In genomic region chr17:26932839-26933398, GRCm38 (mm10) we compare ENCODE assay signal across 8 mouse cellular contexts. TPM values are rescaled to one million over a fixed set of nuclear protein-coding genes. Genes with fewer than 3 reads are reported as not detected.
DNase-seq lines count a peak whose midpoint lies in the region; ATAC-seq and TF ChIP-seq lines count a peak whose summit lies in the region.

Gene Phf1 (plus strand): TSS chr17:26933052.

- peak within 1 kb of the TSS; percentile 28 for H3ac ChIP-seq in C2C12 (ENCODE audit: control insufficient read depth, insufficient read length, low read depth)

- peak; percentile 85 for ATAC-seq in heart, embryonic 11.5 days (replicated peaks; ENCODE audit: insufficient number of reproducible peaks, low FRiP score, low TSS enrichment)
- ATAC-seq in kidney, embryonic 15.5 days (replicated peaks; ENCODE audit: low FRiP score), result peak; percentile 86
- peak; percentile 85 for ATAC-seq in limb, embryonic 15.5 days (ENCODE audit: insufficient number of reproducible peaks, low FRiP score, low TSS enrichment, low read depth)
- peak; percentile 76 for ATAC-seq in midbrain, postnatal 0 days (ENCODE audit: low FRiP score)

- H3K79me2 ChIP-seq in C2C12 (ENCODE audit: control insufficient read depth, insufficient read depth), result peaks cover 20% of the 10 kb centered on the region

- no peak for TF ChIP-seq CTCF in C2C12 (IDR thresholded peaks at IDR 0.05; ENCODE audit: control insufficient read depth, insufficient read depth, insufficient read length)
- no peak for TF ChIP-seq CTCF in midbrain, postnatal 0 days (IDR thresholded peaks at IDR 0.05)

- peak within 1 kb of the TSS; percentile 95 for H3K4me2 ChIP-seq in heart, embryonic 11.5 days
- H3K4me2 ChIP-seq in kidney, embryonic 15.5 days, result peak within 1 kb of the TSS; percentile 97
- peak within 1 kb of the TSS; percentile 89 for H3K4me2 ChIP-seq in limb, embryonic 15.5 days
- peak within 1 kb of the TSS; percentile 89 for H3K4me2 ChIP-seq in midbrain, postnatal 0 days (ENCODE audit: low read depth, low read length, poor library complexity, severe bottlenecking)

- WGBS in heart, embryonic 11.5 days (ENCODE audit: insufficient replicate concordance), result under 1% methylated on average over 33 of the region's 43 CpGs
- under 1% methylated on average over 43 of the region's 43 CpGs for WGBS in kidney, embryonic 15.5 days
- WGBS in limb, embryonic 15.5 days, result under 1% methylated on average over 31 of the region's 43 CpGs
- WGBS in midbrain, postnatal 0 days, result 1% methylated on average over 36 of the region's 43 CpGs

- peaks cover 13% of the 10 kb centered on the region for H3K79me3 ChIP-seq in C2C12 (ENCODE audit: low read depth)

- no peaks in the 10 kb centered on the region for H3K27me3 ChIP-seq in C2C12 (ENCODE audit: control insufficient read depth, insufficient read depth, insufficient read length)
- H3K27me3 ChIP-seq in erythroblast, embryonic 14.5 days (ENCODE audit: control insufficient read depth), result no peaks in the 10 kb centered on the region
- no peaks in the 10 kb centered on the region for H3K27me3 ChIP-seq in heart, embryonic 11.5 days (ENCODE audit: control insufficient read depth, insufficient read depth, low read length)
- no peaks in the 10 kb centered on the region for H3K27me3 ChIP-seq in kidney, embryonic 15.5 days
- H3K27me3 ChIP-seq in limb, embryonic 15.5 days, result no peaks in the 10 kb centered on the region
- H3K27me3 ChIP-seq in midbrain, postnatal 0 days (ENCODE audit: insufficient read depth, low read length), result no peaks in the 10 kb centered on the region

- H3K4me1 ChIP-seq in erythroblast, embryonic 14.5 days (ENCODE audit: control insufficient read depth), result peaks cover 41% of the 10 kb centered on the region
- peaks cover 15% of the 10 kb centered on the region for H3K4me1 ChIP-seq in heart, embryonic 11.5 days (ENCODE audit: control insufficient read depth, insufficient read depth, low read length)
- peaks cover 35% of the 10 kb centered on the region for H3K4me1 ChIP-seq in kidney, embryonic 15.5 days
- peaks cover 32% of the 10 kb centered on the region for H3K4me1 ChIP-seq in limb, embryonic 15.5 days
- H3K4me1 ChIP-seq in midbrain, postnatal 0 days (ENCODE audit: insufficient read depth, low read length), result no peaks in the 10 kb centered on the region; the same call in 1 of the 2 replicates

- H3K4me3 ChIP-seq in C2C12 (ENCODE audit: insufficient read depth, poor library complexity, severe bottlenecking), result peak within 1 kb of the TSS; percentile 40
- H3K4me3 ChIP-seq in erythroblast, embryonic 14.5 days (replicated peaks), result peak within 1 kb of the TSS; percentile 75
- H3K4me3 ChIP-seq in heart, embryonic 11.5 days (ENCODE audit: low read depth, low read length), result peak within 1 kb of the TSS; percentile 73
- H3K4me3 ChIP-seq in kidney, embryonic 15.5 days (replicated peaks), result peak within 1 kb of the TSS; percentile 75
- H3K4me3 ChIP-seq in limb, embryonic 15.5 days, result peak within 1 kb of the TSS; percentile 64
- peak within 1 kb of the TSS; percentile 86 for H3K4me3 ChIP-seq in midbrain, postnatal 0 days (ENCODE audit: low read depth, low read length)

- peak within 1 kb of the TSS; percentile 73 for H3K27ac ChIP-seq in heart, embryonic 11.5 days (ENCODE audit: low read depth, low read length)
- peak within 1 kb of the TSS; percentile 91 for H3K27ac ChIP-seq in kidney, embryonic 15.5 days
- peak within 1 kb of the TSS; percentile 95 for H3K27ac ChIP-seq in limb, embryonic 15.5 days
- peak within 1 kb of the TSS; percentile 89 for H3K27ac ChIP-seq in midbrain, postnatal 0 days (ENCODE audit: low read depth, low read length)

- peaks cover 54% of the 10 kb centered on the region for H3K36me3 ChIP-seq in C2C12 (ENCODE audit: control insufficient read depth, insufficient read depth)
- peaks cover 95% of the 10 kb centered on the region for H3K36me3 ChIP-seq in erythroblast, embryonic 14.5 days (ENCODE audit: control insufficient read depth)
- H3K36me3 ChIP-seq in heart, embryonic 11.5 days (ENCODE audit: control insufficient read depth, insufficient read depth, low read length), result peaks cover 15% of the 10 kb centered on the region
- H3K36me3 ChIP-seq in kidney, embryonic 15.5 days, result peaks cover 61% of the 10 kb centered on the region
- peaks cover 45% of the 10 kb centered on the region for H3K36me3 ChIP-seq in limb, embryonic 15.5 days
- peaks cover 19% of the 10 kb centered on the region for H3K36me3 ChIP-seq in midbrain, postnatal 0 days (ENCODE audit: insufficient read depth, low read length)

- no peaks in the 10 kb centered on the region for H3K9me3 ChIP-seq in erythroblast, embryonic 14.5 days (ENCODE audit: control insufficient read depth, low read length)
- H3K9me3 ChIP-seq in heart, embryonic 11.5 days (replicated peaks; ENCODE audit: control insufficient read depth, low read length), result no peaks in the 10 kb centered on the region
- no peaks in the 10 kb centered on the region for H3K9me3 ChIP-seq in kidney, embryonic 15.5 days (replicated peaks)
- no peaks in the 10 kb centered on the region for H3K9me3 ChIP-seq in limb, embryonic 15.5 days
- no peaks in the 10 kb centered on the region for H3K9me3 ChIP-seq in midbrain, postnatal 0 days (ENCODE audit: low read length)

- DNase-seq in brain, embryonic 18.5 days (ENCODE audit: low read depth, low spot score), result peak; percentile 74
- DNase-seq in midbrain, postnatal 0 days (ENCODE audit: low spot score), result peak; percentile 88
- DNase-seq in spleen, postnatal 10 days (ENCODE audit: low spot score in 2 of 2), result peak; percentile 98 to 99

- H3K9ac ChIP-seq in heart, embryonic 11.5 days (ENCODE audit: low read depth, low read length), result peak within 1 kb of the TSS; percentile 82
- H3K9ac ChIP-seq in kidney, embryonic 15.5 days, result peak within 1 kb of the TSS; percentile 81
- H3K9ac ChIP-seq in limb, embryonic 15.5 days, result peak within 1 kb of the TSS; percentile 62
- peak within 1 kb of the TSS; percentile 91 for H3K9ac ChIP-seq in midbrain, postnatal 0 days (replicated peaks; ENCODE audit: low read length, poor library complexity, severe bottlenecking)

TF ChIP-seq in C2C12, 6 proteins besides CTCF, POLR2A, EP300 and RAD21:
- no peak for TF ChIP-seq FOSL1 (IDR thresholded peaks at IDR 0.05; ENCODE audit: insufficient read depth, low read length, poor library complexity, severe bottlenecking)
- no peak for TF ChIP-seq MYOD1 (IDR thresholded peaks at IDR 0.05; ENCODE audit: control insufficient read depth, insufficient read length, low read depth)
- TF ChIP-seq MAX (IDR thresholded peaks at IDR 0.05), result no peak
- no peak for TF ChIP-seq USF1 (IDR thresholded peaks at IDR 0.05; ENCODE audit: low read depth)
- no peak for TF ChIP-seq CEBPB (IDR thresholded peaks at IDR 0.05; ENCODE audit: low read depth)
- TF ChIP-seq MYOG (IDR thresholded peaks at IDR 0.05; ENCODE audit: control insufficient read depth, extremely low read depth, insufficient read length), result no peak
TF ChIP-seq in C2C12: peak in this region for 0.

RNA-seq across cellular contexts. Expression of gene Phf1, which starts in this region (rescaled TPM):
- polyA plus RNA-seq in C2C12 (2012; fragmentation: generic; extraction: Trizol), result 7.3 TPM
- 5.0 and 6.2 TPM in 2 replicates for polyA plus RNA-seq in erythroblast, embryonic 14.5 days (2012)
- 5.7 and 5.9 TPM in 2 replicates for polyA plus RNA-seq in heart, embryonic 11.5 days (2014; fragmentation: Nextera tagmentation; extraction: Ambion mirVana)
- polyA plus RNA-seq in kidney, embryonic 15.5 days (2015; fragmentation: Nextera tagmentation; extraction: Ambion mirVana), result 7.0 and 8.7 TPM in 2 replicates
- 11.4 and 13.0 TPM in 2 replicates for polyA plus RNA-seq in limb, embryonic 15.5 days (2015; fragmentation: Nextera tagmentation; extraction: Ambion mirVana)
- 48.7 and 53.5 TPM in 2 replicates for total RNA-seq in midbrain, postnatal 0 days (2014; rRNA removed)
- 32.8 and 35.8 TPM in 2 replicates for polyA plus RNA-seq in midbrain, postnatal 0 days (2015; fragmentation: Nextera tagmentation; extraction: Ambion mirVana)

Comparison
In these comparisons a context has a peak if more than half of its experiments do, and no peak if none do; other contexts are left out.
1. Peak in every context shown above with its lines: DNase-seq, ATAC-seq, H3K4me3 ChIP-seq and H3K27ac ChIP-seq.